Mouse (Mus musculus) frontal cortex, postnatal 10 days (tissue): ENCODE data around the gene Tmem51.

Source experiments
- DNase-seq, 2 experiments: peaks; one replicate each; pipeline ENCODE4 v3.0.0; 2022; ENCODE audit warnings: low spot score in 2 of 2, mixed read lengths in 1 of 2

The Tmem51 gene

GRCm38 (mm10) chr4:142081631-142082283 lies 2.3 kb downstream of the Tmem51 start:
- DNase-seq = peak in 1 of 2 experiments; percentile 32

GRCm38 (mm10) chr4:142080901-142081630 lies 3.0 kb downstream of the Tmem51 start:
- DNase-seq = peak in 1 of 2 experiments; percentile 47

- no peak for DNase-seq
Observed at GRCm38 (mm10) chr4:142080487-142080767, 3.7 kb downstream of the Tmem51 start.

- DNase-seq = no peak
Observed at GRCm38 (mm10) chr4:142079629-142080486, 4.2 kb downstream of the Tmem51 start.

- DNase-seq = no peak
Observed at GRCm38 (mm10) chr4:142077572-142078271, 6.4 kb downstream of the Tmem51 start.

- no peak for DNase-seq
Observed at GRCm38 (mm10) chr4:142076883-142077282, 7.2 kb downstream of the Tmem51 start.

- no peak for DNase-seq
Observed at GRCm38 (mm10) chr4:142075931-142076330, 8.2 kb downstream of the Tmem51 start.

GRCm38 (mm10) chr4:142074060-142074732 lies 9.9 kb downstream of the Tmem51 start:
- no peak for DNase-seq

- DNase-seq = no peak
Observed at GRCm38 (mm10) chr4:142071243-142071991, 12.7 kb downstream of the Tmem51 start.

GRCm38 (mm10) chr4:142070840-142071239 lies 13.3 kb downstream of the Tmem51 start:
- no peak for DNase-seq

- no peak for DNase-seq
Observed at GRCm38 (mm10) chr4:142068899-142069812, 14.9 kb downstream of the Tmem51 start.

- DNase-seq = no peak
Observed at GRCm38 (mm10) chr4:142066576-142066975, 17.5 kb downstream of the Tmem51 start.

GRCm38 (mm10) chr4:142065835-142066234 lies 18.3 kb downstream of the Tmem51 start:
- DNase-seq = no peak

GRCm38 (mm10) chr4:142065270-142065669 lies 18.8 kb downstream of the Tmem51 start:
- no peak for DNase-seq

- DNase-seq = no peak
Observed at GRCm38 (mm10) chr4:142064582-142065228, 19.4 kb downstream of the Tmem51 start.

- no peak for DNase-seq
Observed at GRCm38 (mm10) chr4:142063057-142063534, 21.0 kb downstream of the Tmem51 start.

GRCm38 (mm10) chr4:142061485-142062240 lies 22.4 kb downstream of the Tmem51 start:
- DNase-seq = no peak
